ENCODE assay signal across 22 mouse cellular contexts in the genomic region with DNA sequence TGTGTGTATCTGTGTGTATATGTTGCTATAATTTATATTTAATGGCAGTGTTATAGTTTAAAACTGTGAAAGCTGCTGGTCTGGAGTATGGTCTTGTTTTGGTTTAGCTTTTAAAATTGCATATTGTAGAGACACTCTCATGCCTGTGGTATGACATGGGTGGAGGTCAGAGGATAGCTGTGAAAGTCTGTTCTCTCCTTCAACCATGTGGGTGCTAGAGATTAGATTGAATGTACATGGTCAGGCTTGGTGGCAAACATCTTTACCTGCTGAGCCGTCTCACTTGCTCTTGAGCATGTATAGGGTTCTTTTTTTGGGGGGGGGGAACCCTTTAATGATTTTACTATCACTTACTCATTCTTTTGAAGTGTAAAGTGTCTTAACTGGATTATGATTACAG. TPM values are rescaled to one million over a fixed set of nuclear protein-coding genes. Genes with fewer than 3 reads are reported as not detected.
DNase-seq lines count a peak whose midpoint lies in the region; ATAC-seq lines count a peak whose summit lies in the region.
"Had no signal": no experiment of that assay in that cellular context is flagged by ENCODE, and none has a peak within 500 bp of the region (broad histone marks: within the 10 kb centered on the region; RNA-seq: fewer than 3 reads in every experiment).

No protein-coding gene starts in this region.

- no peaks in the 10 kb centered on the region for H3K36me3 ChIP-seq in liver, embryonic 12.5 days
- H3K36me3 ChIP-seq in liver, embryonic 16.5 days (ENCODE audit: control insufficient read depth, insufficient read depth) = no peaks in the 10 kb centered on the region
- no peaks in the 10 kb centered on the region for H3K36me3 ChIP-seq in intestine, embryonic 16.5 days (ENCODE audit: control insufficient read depth, insufficient read depth, low read length)
- H3K36me3 ChIP-seq: embryonic facial prominence, embryonic 10.5 days; forebrain, embryonic 15.5 days; G1E; heart, embryonic 15.5 days; hindbrain, embryonic 15.5 days had no signal

- H3K27ac ChIP-seq in liver, embryonic 12.5 days = no peak overlapping the region
- H3K27ac ChIP-seq in liver, embryonic 16.5 days (ENCODE audit: low read length) = no peak overlapping the region
- H3K27ac ChIP-seq in intestine, embryonic 16.5 days (ENCODE audit: low read length) = no peak overlapping the region
- H3K27ac ChIP-seq: embryonic facial prominence, embryonic 10.5 days; forebrain, embryonic 15.5 days; heart, embryonic 15.5 days; hindbrain, embryonic 15.5 days had no signal

- peaks cover 19% of the 10 kb centered on the region for H3K27me3 ChIP-seq in liver, embryonic 12.5 days (replicated peaks)
- no peaks in the 10 kb centered on the region; the same call in 1 of the 2 replicates for H3K27me3 ChIP-seq in liver, embryonic 16.5 days (ENCODE audit: control insufficient read depth, insufficient read depth, low read depth, low read length)
- no peaks in the 10 kb centered on the region; the same call in 1 of the 2 replicates for H3K27me3 ChIP-seq in intestine, embryonic 16.5 days (replicated peaks; ENCODE audit: control insufficient read depth, insufficient read depth, low read length)
- H3K27me3 ChIP-seq: forebrain, embryonic 15.5 days; hindbrain, embryonic 15.5 days had no signal

- 31% methylated on average over 1 of the region's 1 CpGs for WGBS in liver, embryonic 12.5 days (ENCODE audit: insufficient replicate concordance)
- WGBS in liver, embryonic 16.5 days (ENCODE audit: insufficient replicate concordance) = 18% methylated on average over 1 of the region's 1 CpGs
- WGBS in intestine, embryonic 16.5 days = 59% methylated on average over 1 of the region's 1 CpGs

- no peak overlapping the region for H3K4me3 ChIP-seq in liver, embryonic 12.5 days
- H3K4me3 ChIP-seq in liver, embryonic 16.5 days (ENCODE audit: low read depth, low read length) = no peak overlapping the region
- no peak overlapping the region for H3K4me3 ChIP-seq in intestine, embryonic 16.5 days (ENCODE audit: low read length)
- H3K4me3 ChIP-seq: embryonic facial prominence, embryonic 10.5 days; erythroblast, embryonic 14.5 days; forebrain, embryonic 15.5 days; heart, embryonic 15.5 days; hindbrain, embryonic 15.5 days had no signal

- peaks cover 18% of the 10 kb centered on the region for H3K4me1 ChIP-seq in liver, embryonic 12.5 days
- no peaks in the 10 kb centered on the region; the same call in 1 of the 2 replicates for H3K4me1 ChIP-seq in liver, embryonic 16.5 days (ENCODE audit: control insufficient read depth, low read depth, low read length)
- no peaks in the 10 kb centered on the region for H3K4me1 ChIP-seq in intestine, embryonic 16.5 days (ENCODE audit: control insufficient read depth, insufficient read depth, low read length)
- H3K4me1 ChIP-seq: embryonic facial prominence, embryonic 10.5 days; forebrain, embryonic 15.5 days; heart, embryonic 15.5 days; hindbrain, embryonic 15.5 days had no signal

- DNase-seq in heart, adult 11 months = peak; percentile 34
- DNase-seq in heart, adult 8-10 months (ENCODE audit: low spot score) = no peak
- DNase-seq in kidney, postnatal 4 days = no peak
- DNase-seq in adrenal gland, postnatal 4 days (ENCODE audit: low spot score in 2 of 2) = no peak
- DNase-seq: adrenal gland, postnatal 14 days; B cell, adult 2 months; cerebellum, adult 2 months; cerebellum, postnatal 10 days; gastrocnemius, postnatal 36 days; heart, adult 18-20 months had no signal

- no peak overlapping the region for H3K4me2 ChIP-seq in liver, embryonic 12.5 days
- no peak overlapping the region for H3K4me2 ChIP-seq in liver, embryonic 16.5 days (ENCODE audit: low read depth, low read length)
- H3K4me2 ChIP-seq in intestine, embryonic 16.5 days (ENCODE audit: low read depth, low read length) = no peak overlapping the region
- H3K4me2 ChIP-seq: forebrain, embryonic 15.5 days; heart, embryonic 11.5 days; heart, embryonic 15.5 days; hindbrain, embryonic 15.5 days had no signal

- ATAC-seq in liver, embryonic 12.5 days = peak; percentile 86
- ATAC-seq in liver, embryonic 16.5 days (ENCODE audit: low read depth) = peak; percentile 80
- no peak for ATAC-seq in intestine, embryonic 16.5 days
- ATAC-seq: CD4-positive, CD25-positive, alpha-beta regulatory T cell, adult 4 months; forebrain, embryonic 15.5 days had no signal

- peaks cover 8% of the 10 kb centered on the region for H3K9me3 ChIP-seq in liver, embryonic 12.5 days (replicated peaks)
- H3K9me3 ChIP-seq in liver, embryonic 16.5 days (replicated peaks; ENCODE audit: control insufficient read depth, low read length) = peaks cover 4% of the 10 kb centered on the region; the same call in 1 of the 2 replicates
- H3K9me3 ChIP-seq in intestine, embryonic 16.5 days (ENCODE audit: control insufficient read depth, low read length) = peaks cover 3% of the 10 kb centered on the region; the same call in 1 of the 2 replicates
- H3K9me3 ChIP-seq: forebrain, embryonic 15.5 days; heart, embryonic 15.5 days; hindbrain, embryonic 15.5 days had no signal

- H3K9ac ChIP-seq in liver, embryonic 12.5 days = no peak overlapping the region
- no peak overlapping the region for H3K9ac ChIP-seq in liver, embryonic 16.5 days (ENCODE audit: low read depth, low read length)
- no peak overlapping the region for H3K9ac ChIP-seq in intestine, embryonic 16.5 days (ENCODE audit: low read depth, low read length)
- H3K9ac ChIP-seq: forebrain, embryonic 15.5 days; heart, embryonic 15.5 days; hindbrain, embryonic 15.5 days had no signal

RNA-seq across cellular contexts. Expression of a gene that starts 23.9 kb away (rescaled TPM):
- under 1 TPM; 0.16 to 0.38 (median 0.18) TPM for total RNA-seq in heart, adult 8-10 months (2022)
- polyA plus RNA-seq in liver, embryonic 12.5 days (2016; fragmentation: Nextera tagmentation; extraction: Ambion mirVana) = not detected in 2 replicates
- 0.04 TPM in 1 of 2 replicates, not detected in the other for polyA plus RNA-seq in liver, embryonic 16.5 days (2015; fragmentation: Nextera tagmentation; extraction: Ambion mirVana)
- under 1 TPM; 0.22 to 0.25 TPM for total RNA-seq in adrenal gland, postnatal 4 days (2021)
- polyA plus RNA-seq in intestine, embryonic 16.5 days (2015; fragmentation: Nextera tagmentation; extraction: Ambion mirVana) = 0.04 and 0.05 TPM in 2 replicates
- total RNA-seq: gastrocnemius, postnatal 36 days had no signal
- polyA plus RNA-seq: erythroblast, embryonic 14.5 days; heart, embryonic 11.5 days; hindbrain, embryonic 11.5 days had no signal
